Mouse (Mus musculus): Measurements from ENCODE around the gene Shank1. TPM values are rescaled to one million over a fixed set of nuclear protein-coding genes. Genes with fewer than 3 reads are reported as not detected.

Shank1 gene
- polyA plus RNA-seq, 1 experiment from 2014 or later, result 0.53 TPM

GRCm38 (mm10) chr7:44360792-44361301 lies 50.8 kb downstream of the Shank1 start:
- DNase-seq (ENCODE audit: low spot score) (no peak), ATAC-seq (ENCODE audit: low FRiP score, low TSS enrichment) (peak; percentile 18; the same call in 1 of the 2 replicates)
- TF ChIP-seq EP300 (optimal IDR thresholded peaks at IDR 0.05) (no peak), CTCF (IDR thresholded peaks at IDR 0.05; ENCODE audit: low read depth) (no peak; the same call in 1 of the 2 replicates)
- H3K4me2 ChIP-seq (replicated peaks; ENCODE audit: low read depth), result peak overlapping the region; percentile 87
- H3K27ac ChIP-seq (replicated peaks), result no peak overlapping the region
- no peaks in the 10 kb centered on the region for H3K4me1 ChIP-seq (replicated peaks; ENCODE audit: control insufficient read depth, insufficient read depth)
- H3K9ac ChIP-seq (ENCODE audit: low read length), result no peak overlapping the region
- no peaks in the 10 kb centered on the region for H3K9me3 ChIP-seq (ENCODE audit: control insufficient read depth, low read length)
- WGBS, result 11% methylated on average over 21 of the region's 21 CpGs
- H3K36me3 ChIP-seq (ENCODE audit: control insufficient read depth, insufficient read depth, low read length), result no peaks in the 10 kb centered on the region
- peak overlapping the region; percentile 45; the same call in 1 of the 2 replicates for H3K4me3 ChIP-seq (ENCODE audit: low read depth, low read length)
- H3K27me3 ChIP-seq (ENCODE audit: control insufficient read depth, insufficient read depth, low read length), result peaks cover 5% of the 10 kb centered on the region; the same call in 1 of the 2 replicates

DNA sequence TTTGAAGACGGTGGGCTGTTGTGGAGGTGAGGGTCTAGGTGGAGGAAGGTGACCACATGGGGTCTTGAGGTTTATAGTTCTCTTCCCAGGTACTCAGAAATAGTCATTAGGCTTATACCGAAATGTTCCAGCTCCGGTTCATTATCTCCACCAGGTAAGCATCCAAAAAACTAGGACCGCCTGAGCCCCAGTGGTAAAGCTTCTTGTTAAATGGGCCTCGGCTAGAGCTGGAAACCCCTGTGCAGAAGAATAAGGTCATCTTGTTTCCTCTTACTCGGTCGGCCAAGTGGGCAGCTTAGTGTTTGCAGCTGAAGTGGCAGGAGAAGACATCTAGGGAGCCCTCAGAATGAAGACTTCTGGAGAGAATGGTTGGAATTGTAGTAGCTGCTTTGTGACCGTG lies 62.6 kb downstream of the Shank1 start:
- Histone ChIP-seq H3K4me2 (replicated peaks; ENCODE audit: low read depth) (no peak overlapping the region), H3K9me3 (ENCODE audit: control insufficient read depth, low read length) (no peaks in the 10 kb centered on the region), H3K27ac (replicated peaks) (no peak overlapping the region), H3K36me3 (ENCODE audit: control insufficient read depth, insufficient read depth, low read length) (no peaks in the 10 kb centered on the region), H3K9ac (ENCODE audit: low read length) (no peak overlapping the region), H3K4me1 (replicated peaks; ENCODE audit: control insufficient read depth, insufficient read depth) (peaks cover 6% of the 10 kb centered on the region; the same call in 1 of the 2 replicates), H3K27me3 (ENCODE audit: control insufficient read depth, insufficient read depth, low read length) (no peaks in the 10 kb centered on the region), H3K4me3 (ENCODE audit: low read depth, low read length) (no peak overlapping the region)
- DNase-seq (ENCODE audit: low spot score), result no peak
- TF ChIP-seq CTCF (IDR thresholded peaks at IDR 0.05; ENCODE audit: low read depth) (no peak), EP300 (optimal IDR thresholded peaks at IDR 0.05) (no peak)
- 91% methylated on average over 8 of the region's 8 CpGs for WGBS
- no peak for ATAC-seq (ENCODE audit: low FRiP score, low TSS enrichment)

- Histone ChIP-seq H3K9me3 (ENCODE audit: control insufficient read depth, low read length) (no peaks in the 10 kb centered on the region), H3K9ac (ENCODE audit: low read length) (peak overlapping the region; percentile 24; the same call in 1 of the 2 replicates), H3K4me2 (replicated peaks; ENCODE audit: low read depth) (peak overlapping the region; percentile 78), H3K27ac (replicated peaks) (no peak overlapping the region), H3K4me1 (replicated peaks; ENCODE audit: control insufficient read depth, insufficient read depth) (peaks cover 6% of the 10 kb centered on the region; the same call in 1 of the 2 replicates), H3K27me3 (ENCODE audit: control insufficient read depth, insufficient read depth, low read length) (no peaks in the 10 kb centered on the region), H3K36me3 (ENCODE audit: control insufficient read depth, insufficient read depth, low read length) (no peaks in the 10 kb centered on the region), H3K4me3 (ENCODE audit: low read depth, low read length) (peak overlapping the region; percentile 56)
- no peak for DNase-seq (ENCODE audit: low spot score)
- ATAC-seq (ENCODE audit: low FRiP score, low TSS enrichment), result peak; percentile 40; the same call in 1 of the 2 replicates
- 13% methylated on average over 7 of the region's 7 CpGs for WGBS
- no peak for TF ChIP-seq CTCF (IDR thresholded peaks at IDR 0.05; ENCODE audit: low read depth)
- TF ChIP-seq EP300 (optimal IDR thresholded peaks at IDR 0.05), result no peak
These were observed 63.4 kb downstream of the Shank1 start for GRCm38 (mm10) chr7:44373460-44373859.

DNA sequence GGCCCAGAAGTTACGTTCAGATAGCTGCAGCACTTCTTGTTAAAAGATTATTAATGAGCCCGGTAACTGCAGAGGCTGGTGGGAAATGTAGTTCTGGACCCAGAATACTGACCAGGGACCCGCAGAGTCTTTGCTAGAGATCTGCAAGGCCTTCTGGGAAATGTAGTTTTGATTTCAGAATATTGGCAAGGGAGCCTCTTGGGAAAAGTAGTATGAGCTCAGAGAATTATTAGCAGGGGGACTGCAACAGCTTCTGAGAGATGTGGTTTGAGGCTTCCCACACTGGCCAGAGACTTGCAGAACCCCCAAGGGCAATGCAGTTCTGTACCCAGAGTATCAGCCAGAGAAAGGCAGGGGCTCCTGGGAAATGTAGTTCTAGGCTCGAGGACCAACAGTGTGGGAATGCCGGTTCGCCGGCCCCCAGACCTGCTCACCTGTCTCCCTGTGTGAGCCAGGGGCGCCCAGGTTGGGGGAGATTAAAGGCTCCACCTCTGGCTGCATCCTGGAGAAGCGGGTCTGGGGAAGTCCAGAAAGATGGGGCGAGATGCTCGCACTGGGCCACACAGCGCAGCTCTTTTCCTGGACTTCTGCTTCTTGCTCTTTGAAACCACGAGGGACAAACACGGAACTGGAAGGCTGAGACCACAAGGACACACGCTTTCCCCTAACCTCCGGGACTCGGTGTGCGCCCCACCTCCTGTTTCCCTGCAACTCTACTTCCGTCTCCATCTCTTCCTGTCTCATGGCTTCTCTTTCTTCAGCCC lies 64.0 kb downstream of the Shank1 start:
- no peaks in the 10 kb centered on the region for H3K36me3 ChIP-seq (ENCODE audit: control insufficient read depth, insufficient read depth, low read length)
- peaks cover 6% of the 10 kb centered on the region; the same call in 1 of the 2 replicates for H3K4me1 ChIP-seq (replicated peaks; ENCODE audit: control insufficient read depth, insufficient read depth)
- no peaks in the 10 kb centered on the region for H3K27me3 ChIP-seq (ENCODE audit: control insufficient read depth, insufficient read depth, low read length)
- H3K9me3 ChIP-seq (ENCODE audit: control insufficient read depth, low read length), result no peaks in the 10 kb centered on the region
- under 1% methylated on average over 19 of the region's 19 CpGs for WGBS
- peak overlapping the region; percentile 40; the same call in 1 of the 2 replicates for H3K27ac ChIP-seq (replicated peaks)
- ATAC-seq (ENCODE audit: low FRiP score, low TSS enrichment) (peak; percentile 94), DNase-seq (ENCODE audit: low spot score) (peak; percentile 75)
- H3K9ac ChIP-seq (ENCODE audit: low read length), result peak overlapping the region; percentile 59
- TF ChIP-seq CTCF (IDR thresholded peaks at IDR 0.05; ENCODE audit: low read depth), result no peak
- no peak for TF ChIP-seq EP300 (optimal IDR thresholded peaks at IDR 0.05)
- H3K4me2 ChIP-seq (replicated peaks; ENCODE audit: low read depth), result peak overlapping the region; percentile 78
- H3K4me3 ChIP-seq (ENCODE audit: low read depth, low read length), result peak overlapping the region; percentile 56

GRCm38 (mm10) chr7:44374756-44375155 lies 64.7 kb downstream of the Shank1 start:
- H3K4me2 ChIP-seq (replicated peaks; ENCODE audit: low read depth), result peak overlapping the region; percentile 78
- 6% methylated on average over 5 of the region's 5 CpGs for WGBS
- H3K36me3 ChIP-seq (ENCODE audit: control insufficient read depth, insufficient read depth, low read length), result no peaks in the 10 kb centered on the region
- no peaks in the 10 kb centered on the region for H3K27me3 ChIP-seq (ENCODE audit: control insufficient read depth, insufficient read depth, low read length)
- DNase-seq (ENCODE audit: low spot score), result no peak
- H3K27ac ChIP-seq (replicated peaks), result no peak overlapping the region
- peaks cover 6% of the 10 kb centered on the region; the same call in 1 of the 2 replicates for H3K4me1 ChIP-seq (replicated peaks; ENCODE audit: control insufficient read depth, insufficient read depth)
- TF ChIP-seq EP300 (optimal IDR thresholded peaks at IDR 0.05) (no peak), CTCF (IDR thresholded peaks at IDR 0.05; ENCODE audit: low read depth) (no peak)
- H3K4me3 ChIP-seq (ENCODE audit: low read depth, low read length), result peak overlapping the region; percentile 56; the same call in 1 of the 2 replicates
- no peaks in the 10 kb centered on the region for H3K9me3 ChIP-seq (ENCODE audit: control insufficient read depth, low read length)
- no peak for ATAC-seq (ENCODE audit: low FRiP score, low TSS enrichment)
- H3K9ac ChIP-seq (ENCODE audit: low read length), result peak overlapping the region; percentile 59

DNA sequence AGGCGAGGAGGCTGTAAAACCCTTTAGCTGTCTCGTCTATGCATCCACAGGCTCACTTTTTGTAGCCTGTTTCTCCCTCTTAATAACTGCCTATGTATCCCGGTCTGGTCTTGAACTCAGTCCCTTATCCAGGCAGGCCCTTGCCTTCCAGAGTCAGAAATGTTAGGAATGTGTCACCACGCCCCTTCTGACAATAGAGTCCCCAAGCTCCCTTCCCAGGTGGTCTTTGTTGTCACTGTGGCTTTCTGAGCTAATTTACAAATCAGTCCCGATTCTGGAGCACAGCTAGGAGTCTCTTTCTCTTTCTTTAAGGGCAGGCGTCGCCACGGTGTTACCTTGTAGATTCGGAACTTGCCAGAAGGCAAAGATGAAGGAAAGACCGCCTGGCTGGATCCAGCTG lies 65.2 kb downstream of the Shank1 start:
- no peak overlapping the region for H3K9ac ChIP-seq (ENCODE audit: low read length)
- H3K36me3 ChIP-seq (ENCODE audit: control insufficient read depth, insufficient read depth, low read length), result no peaks in the 10 kb centered on the region
- TF ChIP-seq CTCF (IDR thresholded peaks at IDR 0.05; ENCODE audit: low read depth) (no peak), EP300 (optimal IDR thresholded peaks at IDR 0.05) (no peak)
- peaks cover 6% of the 10 kb centered on the region; the same call in 1 of the 2 replicates for H3K4me1 ChIP-seq (replicated peaks; ENCODE audit: control insufficient read depth, insufficient read depth)
- no peaks in the 10 kb centered on the region for H3K9me3 ChIP-seq (ENCODE audit: control insufficient read depth, low read length)
- H3K27me3 ChIP-seq (ENCODE audit: control insufficient read depth, insufficient read depth, low read length), result no peaks in the 10 kb centered on the region
- no peak for ATAC-seq (ENCODE audit: low FRiP score, low TSS enrichment)
- H3K27ac ChIP-seq (replicated peaks), result no peak overlapping the region
- no peak overlapping the region for H3K4me3 ChIP-seq (ENCODE audit: low read depth, low read length)
- H3K4me2 ChIP-seq (replicated peaks; ENCODE audit: low read depth), result peak overlapping the region; percentile 78; the same call in 1 of the 2 replicates
- DNase-seq (ENCODE audit: low spot score), result no peak
- WGBS, result 14% methylated on average over 10 of the region's 10 CpGs
